Mouse (Mus musculus): ENCODE measurements around the gene Atp6ap1.

Gene Atp6ap1

DNA sequence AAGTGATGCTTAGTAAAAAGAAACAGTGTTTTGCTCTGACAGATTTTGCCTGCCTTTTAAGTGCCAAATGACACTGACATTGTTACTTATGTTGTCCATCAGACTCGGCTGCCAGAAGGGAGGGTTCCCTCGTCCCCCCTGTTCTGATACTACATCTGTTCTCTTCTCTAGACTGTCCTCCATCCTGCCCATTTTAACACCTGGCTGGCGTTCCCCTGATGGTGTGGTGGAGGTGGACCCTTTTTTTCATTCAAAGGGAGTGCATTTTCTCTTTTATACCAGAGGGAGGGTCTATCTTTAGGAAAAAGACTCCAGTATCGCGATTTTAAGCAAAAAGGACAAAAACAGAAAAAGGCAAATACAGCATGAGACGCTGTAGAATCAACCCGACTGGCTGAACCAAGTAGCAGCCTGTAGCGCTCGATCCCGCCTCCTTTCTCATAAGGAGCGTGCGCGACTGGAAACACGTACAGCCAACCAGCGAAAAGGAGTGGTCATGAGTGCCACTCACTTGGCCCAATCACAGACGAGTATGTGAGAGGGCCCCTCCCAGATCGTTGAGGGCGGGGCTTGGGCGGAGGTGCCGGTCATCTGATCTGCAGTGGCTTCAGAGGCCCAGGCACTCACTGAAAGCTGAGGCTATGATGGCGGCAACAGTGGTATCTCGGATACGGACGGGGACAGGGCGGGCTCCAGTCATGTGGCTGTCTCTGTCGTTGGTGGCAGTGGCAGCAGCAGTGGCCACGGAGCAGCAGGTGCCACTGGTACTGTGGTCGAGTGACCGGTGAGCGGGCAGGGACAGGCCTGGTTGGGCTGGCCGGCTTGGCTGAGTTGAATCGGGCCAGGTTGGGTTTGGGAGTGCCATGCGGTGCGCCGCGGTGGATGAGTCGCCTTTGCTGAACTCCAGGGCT, at the start of gene Atp6ap1:
Gene Atp6ap1 (plus strand): TSS at position 560 of the 911 bp plus-strand sequence.
- DNase-seq (ENCODE audit: low spot score) = peak; percentile 90

DNA sequence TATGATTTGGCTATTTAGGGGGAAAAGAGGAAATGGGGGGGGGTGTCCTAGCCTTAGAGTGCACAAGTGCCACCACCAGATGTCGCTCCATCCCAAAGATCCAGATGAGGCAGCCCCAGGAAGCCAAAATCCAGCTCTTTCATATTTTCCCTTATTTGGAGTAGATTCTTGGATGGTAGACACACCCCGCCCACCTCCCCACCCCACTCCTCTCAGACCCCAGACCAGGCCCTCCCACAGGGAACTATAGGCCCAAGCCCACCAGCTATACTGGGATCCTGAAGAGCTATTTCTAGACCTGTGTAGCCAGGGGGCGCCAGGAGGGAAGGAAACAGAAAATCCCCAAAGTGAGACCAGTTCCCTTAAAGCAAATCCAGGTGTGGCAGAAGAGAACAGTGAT, 48.2 kb upstream of the Atp6ap1 start:
- no peak for DNase-seq (ENCODE audit: low spot score)

DNA sequence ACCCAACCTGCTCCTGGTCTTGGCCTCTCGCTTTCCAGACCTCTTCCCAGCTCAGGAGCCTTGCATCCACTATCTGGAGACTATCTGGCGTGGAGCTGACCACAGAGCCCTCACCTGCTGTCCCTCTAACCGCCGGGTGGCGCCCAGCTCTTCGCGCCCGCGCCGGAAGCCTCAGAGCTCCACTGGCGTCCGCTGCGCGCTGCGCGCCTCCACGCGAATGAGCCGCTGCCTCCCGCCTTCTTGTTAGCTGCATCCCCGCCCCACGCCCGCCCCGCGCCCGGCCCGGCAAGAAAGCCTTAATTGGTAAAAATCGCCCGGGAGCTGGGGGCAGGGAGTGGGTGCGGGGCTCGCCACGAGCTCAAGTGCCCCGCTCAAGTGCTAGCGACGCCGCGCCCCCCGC, 47.3 kb upstream of the Atp6ap1 start, which contains the start of gene Flna:
Gene Flna (minus strand): TSS at position 206 of the 400 bp plus-strand sequence.
- DNase-seq (ENCODE audit: low spot score) = no peak

DNA sequence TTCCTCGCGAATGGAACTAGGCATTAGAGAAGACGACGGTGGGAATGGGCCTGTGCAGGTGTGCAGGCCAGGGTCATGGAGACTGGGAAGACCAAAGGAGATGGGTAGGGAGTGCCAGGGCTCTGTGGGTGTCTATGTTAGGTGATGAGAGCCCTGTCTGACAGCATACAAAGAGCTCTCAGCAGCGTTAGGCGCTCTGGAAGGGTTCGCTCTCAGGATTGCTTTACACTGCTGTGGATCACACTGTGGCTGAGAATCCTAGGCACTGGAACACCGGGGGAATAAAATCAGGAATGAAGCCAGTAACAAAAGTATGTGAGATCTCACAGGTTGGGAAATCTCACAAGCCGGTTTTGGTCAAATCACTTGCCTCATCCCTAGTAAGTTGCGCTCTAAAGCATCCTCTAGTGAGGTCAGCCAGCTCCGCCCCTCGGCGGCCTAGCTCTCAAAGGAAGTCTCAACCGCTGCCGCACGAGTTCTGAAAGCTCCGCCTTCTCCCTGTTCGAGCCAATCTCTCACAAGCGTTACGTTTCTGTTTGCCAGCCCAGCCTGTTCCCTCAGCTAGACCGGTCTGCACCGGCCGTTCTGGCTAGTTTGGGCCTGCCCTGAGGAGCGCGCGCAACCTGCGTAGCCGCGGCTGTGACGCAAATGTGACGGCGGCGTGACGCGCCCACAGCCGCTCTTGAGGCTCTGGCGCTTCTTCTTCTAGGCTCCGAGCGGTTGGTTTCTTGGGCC, 42.6 kb upstream of the Atp6ap1 start, which contains the start of gene Emd:
Gene Emd (plus strand): TSS at position 535 of the 735 bp plus-strand sequence.
- DNase-seq (ENCODE audit: low spot score) = peak; percentile 82

DNA sequence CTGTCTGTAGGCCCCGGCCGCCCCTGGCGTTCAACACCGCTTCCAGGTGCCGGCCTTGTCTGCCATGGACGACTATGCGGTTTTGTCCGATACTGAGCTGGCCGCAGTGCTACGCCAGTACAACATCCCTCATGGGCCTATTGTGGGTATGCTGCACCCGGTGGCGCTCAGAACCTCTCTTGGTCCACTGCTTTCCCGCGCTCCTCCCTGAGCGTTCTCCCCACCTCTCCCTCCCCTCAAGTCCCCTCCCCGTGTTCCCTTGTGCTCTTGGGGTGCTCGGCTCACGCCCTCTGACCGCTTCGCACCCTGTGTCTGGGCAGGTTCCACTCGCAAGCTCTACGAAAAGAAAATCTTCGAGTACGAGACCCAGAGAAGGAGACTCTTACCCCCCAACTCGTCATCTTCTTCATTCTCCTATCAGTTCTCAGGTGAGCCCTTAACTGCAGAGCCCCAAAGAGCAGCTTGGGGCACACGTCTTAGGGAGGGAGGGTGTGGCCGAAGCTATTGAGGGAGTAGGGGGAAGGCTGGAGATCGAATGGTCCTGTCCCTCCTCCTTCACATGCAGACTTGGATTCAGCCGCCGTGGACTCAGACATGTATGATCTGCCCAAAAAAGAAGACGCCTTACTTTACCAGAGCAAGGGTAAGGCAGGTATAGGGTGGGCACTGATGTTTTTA, 41.9 kb upstream of the Atp6ap1 start:
- no peak for DNase-seq (ENCODE audit: low spot score)

DNA sequence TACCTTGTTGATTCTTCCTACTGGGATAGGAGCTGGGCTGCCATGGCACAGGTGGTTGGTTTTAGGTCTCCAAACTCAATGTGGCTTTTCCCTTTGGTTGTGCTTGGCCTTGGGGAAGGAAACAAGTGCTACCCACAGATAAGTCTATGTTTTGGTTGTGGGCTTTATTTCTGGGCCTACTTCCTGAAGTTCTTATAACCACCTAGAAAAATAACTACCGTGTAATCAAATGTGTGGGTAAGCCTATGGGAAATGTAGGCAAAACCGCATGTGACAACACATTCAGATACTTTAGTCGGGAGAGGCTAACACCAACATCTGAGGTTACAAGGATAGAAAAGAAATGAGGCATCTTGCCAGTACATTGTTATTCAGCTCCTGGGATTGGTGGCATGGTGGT, 39.2 kb upstream of the Atp6ap1 start:
- DNase-seq (ENCODE audit: low spot score) = no peak

DNA sequence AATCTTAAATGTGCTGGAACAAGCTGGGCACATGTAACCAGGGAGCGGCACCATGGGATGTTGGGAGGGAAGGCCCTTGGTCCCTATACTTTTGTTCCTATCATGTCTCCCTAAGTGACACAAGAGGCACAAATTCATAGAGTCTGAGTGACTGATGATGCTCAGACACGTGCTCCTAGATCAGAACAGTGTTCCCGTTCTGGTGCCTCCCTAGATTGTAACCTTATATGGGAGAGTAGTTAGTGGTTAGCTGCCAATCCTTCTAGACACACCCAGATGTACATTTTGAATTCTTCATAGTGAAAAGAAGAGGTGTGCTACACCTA, 27.2 kb upstream of the Atp6ap1 start:
- DNase-seq (ENCODE audit: low spot score) = no peak

DNA sequence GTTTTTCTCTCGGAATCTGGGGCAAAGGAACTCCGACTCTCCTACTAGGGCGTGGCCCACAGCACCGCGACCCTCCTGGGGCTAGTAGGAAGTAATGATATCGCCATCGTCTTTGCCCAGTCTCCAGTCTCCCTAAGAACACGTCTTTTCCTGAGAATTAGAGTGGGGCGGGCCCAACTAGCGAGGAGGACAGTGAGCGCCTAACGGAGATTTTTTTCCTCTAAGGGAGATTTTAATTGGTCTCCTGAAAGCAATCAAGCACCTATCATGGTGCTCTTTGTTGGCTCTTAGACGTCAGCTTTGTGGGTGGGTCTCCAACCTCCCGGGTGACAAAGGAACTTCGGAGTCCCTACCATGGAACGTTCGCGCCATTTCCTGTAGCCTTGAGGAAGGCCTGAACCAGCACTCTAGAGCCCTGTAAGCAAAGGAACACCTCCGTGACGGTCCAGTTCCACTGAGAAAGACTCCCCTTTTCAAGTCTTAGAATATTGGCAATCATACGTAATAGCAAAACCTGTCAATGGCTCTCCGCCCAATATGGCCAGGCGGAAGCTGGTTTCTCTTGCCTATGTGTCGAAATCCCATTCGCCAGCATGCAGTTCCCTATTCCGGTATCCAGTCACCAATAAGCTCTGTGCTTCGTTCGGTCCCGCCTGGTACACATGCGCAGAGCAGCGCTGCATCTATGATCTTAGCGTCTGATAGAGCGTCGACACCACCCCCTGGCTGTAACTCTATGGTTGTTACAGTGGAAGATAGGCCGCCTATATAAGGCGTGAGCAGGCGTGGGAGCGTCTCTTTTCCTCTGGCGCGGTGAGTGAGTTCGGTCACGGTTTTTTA, 26.6 kb upstream of the Atp6ap1 start, which contains the start of gene Rpl10:
Gene Rpl10 (plus strand): TSS at position 751 of the 840 bp plus-strand sequence.
- DNase-seq (ENCODE audit: low spot score) = peak; percentile 90

DNA sequence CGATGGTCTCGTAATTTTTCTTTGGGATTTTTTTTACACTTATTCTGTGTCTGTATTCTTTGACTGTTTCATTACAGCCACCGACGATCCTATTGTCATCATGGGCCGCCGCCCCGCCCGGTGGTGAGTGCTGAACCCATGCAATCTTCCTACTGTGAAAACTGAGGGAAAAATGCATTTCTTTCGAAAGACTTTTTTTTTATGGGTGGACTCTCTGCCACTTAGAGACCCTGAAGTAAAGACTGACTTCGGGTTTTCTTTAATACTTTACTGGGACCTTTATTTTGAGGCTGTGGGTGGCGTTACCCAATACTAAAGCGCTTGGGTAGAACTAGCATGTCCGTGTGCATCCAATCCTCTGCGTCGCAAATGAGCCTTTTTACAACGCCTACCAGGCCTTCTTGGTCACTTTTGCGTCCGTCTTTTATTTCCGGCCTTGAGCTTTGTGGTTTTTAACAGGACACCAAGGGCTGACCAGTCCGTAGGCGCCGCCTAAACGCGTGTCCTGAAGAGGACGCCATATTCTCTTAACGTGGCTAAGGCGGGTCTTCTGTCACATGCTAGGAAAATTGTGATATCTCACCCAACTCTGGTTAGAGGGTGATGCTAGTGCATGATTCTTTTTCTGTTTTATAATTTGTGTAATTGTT, 25.9 kb upstream of the Atp6ap1 start:
- DNase-seq (ENCODE audit: low spot score) = no peak

DNA sequence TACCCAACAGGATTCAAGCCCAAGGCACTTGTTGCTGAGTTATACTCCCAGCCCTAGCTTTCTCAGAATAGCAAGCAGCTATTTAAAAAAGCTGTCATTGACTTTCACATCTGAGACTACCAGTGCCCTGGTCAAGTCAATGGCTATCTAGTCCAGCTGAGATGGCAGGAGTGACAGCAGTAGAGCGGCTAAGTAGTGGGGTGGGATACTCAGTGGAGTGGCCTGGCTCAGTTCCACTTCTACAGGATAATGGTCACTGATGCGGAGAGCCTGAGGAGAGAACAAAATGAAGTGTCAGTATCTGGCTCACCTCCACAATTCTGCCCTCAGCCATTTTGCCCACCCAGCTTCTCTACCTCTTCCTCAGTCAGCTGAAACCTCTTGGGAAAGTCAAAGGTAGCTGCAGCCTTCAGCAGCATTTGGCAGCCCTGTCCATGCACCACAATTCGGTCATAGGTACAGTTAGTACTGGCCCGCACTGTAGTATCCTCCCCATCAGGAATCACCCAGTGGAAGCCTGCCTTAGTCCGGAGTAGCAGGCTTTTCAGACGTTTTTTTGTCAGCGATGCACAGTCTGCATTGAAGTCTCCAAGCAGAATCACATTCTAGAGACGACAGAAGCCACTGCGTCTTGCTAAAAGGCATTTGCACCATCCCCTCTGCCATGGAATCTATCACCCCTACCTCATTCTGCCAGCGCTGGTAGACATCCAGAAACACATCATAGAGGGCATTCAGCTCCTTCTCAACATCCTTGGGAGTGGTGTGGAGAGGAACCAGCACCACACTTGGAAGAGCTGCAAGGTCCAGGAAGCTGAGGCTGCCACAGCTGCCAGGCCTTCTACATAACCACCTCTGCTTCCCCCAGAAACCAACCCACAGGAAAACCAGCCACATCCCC, 23.2 kb upstream of the Atp6ap1 start:
- no peak for DNase-seq (ENCODE audit: low spot score)

DNA sequence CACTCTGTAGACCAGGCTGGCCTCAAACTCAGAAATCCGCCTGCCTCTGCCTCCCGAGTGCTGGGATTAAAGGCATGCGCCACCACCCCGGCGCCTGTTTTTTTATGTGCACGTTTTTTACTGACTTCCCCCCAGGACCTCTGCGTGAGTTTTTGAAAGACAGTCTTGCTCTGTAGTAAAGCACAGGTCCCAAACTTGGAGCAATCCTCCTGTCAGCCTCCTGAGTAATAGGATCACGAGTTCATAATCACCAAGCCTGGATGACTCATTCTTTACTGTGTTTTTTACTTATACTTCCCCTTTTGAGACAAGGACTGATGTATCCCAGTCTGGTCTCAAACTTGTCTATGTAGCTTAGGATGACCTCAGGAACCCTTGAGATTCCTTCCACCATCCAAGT, 19.0 kb upstream of the Atp6ap1 start:
- no peak for DNase-seq (ENCODE audit: low spot score)

DNA sequence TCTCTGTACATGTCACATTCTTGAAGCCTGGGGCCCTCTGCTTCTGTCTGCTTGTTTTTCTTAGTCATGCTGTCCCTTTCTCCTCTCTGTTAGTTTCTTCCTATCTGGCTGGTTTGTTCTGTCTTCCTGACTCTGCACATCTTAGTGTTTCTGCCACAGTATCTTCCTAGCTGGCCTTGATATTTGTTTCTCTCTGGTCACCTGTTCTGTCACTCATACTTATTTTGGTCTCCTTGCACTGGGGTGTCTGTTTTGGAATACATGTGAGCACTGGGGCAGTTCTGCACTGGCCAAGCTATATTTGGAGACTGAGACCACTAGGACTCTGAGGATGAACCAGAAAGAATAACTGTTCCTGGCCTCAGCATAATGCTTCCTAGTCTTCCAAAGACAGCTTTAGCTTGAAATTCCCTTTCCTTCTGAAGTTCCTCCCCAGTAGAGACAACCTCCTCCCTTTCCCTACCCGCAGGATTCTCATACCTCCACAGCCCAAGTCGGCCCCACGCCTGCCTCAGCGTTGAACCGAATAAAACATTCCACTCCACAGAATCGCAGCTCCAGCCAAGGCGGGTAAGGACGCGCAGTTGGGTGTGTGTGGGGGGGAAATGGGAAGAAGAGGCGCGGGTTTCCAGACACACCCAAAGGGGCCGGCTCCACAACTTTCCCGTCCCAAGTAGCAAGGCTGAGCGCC, 15.7 kb upstream of the Atp6ap1 start:
- DNase-seq (ENCODE audit: low spot score) = no peak

DNA sequence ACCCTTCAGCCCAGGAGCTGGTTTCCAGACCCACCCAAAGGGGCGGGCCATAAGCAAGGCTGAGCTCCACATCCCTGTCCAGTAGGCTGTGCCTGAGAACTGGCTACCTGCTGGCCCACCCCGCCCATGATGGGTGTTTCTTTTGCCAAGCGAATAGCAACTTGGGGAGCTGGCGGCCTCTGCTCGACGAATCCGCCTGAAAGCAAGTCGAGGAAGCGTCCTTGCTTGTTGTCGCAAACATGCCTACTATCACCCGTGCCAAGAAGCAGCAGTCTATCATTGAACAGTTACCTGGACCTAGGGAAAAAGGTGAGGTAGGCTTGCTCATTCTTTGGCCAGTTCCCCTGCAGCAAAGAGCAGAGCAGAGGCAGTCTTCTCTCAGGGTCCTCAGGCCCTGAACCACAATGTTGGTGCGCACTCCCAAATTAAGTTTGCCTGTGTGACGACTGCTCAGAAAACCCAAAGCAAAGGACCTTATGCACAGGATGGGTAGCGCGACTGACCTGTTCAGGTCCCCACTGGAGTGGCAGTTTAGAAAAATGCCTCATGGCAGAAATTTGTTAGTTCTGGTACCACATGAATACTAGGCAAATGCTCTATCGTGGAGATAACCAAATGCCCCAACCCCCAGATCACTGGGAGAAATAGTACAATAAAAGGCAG, 15.0 kb upstream of the Atp6ap1 start, which contains the start of the genes Taz and Dnase1l1:
Gene Taz (plus strand): TSS at position 181 of the 663 bp plus-strand sequence.
Gene Dnase1l1 (minus strand): TSS at position 606 of the 663 bp plus-strand sequence.
- peak; percentile 80 for DNase-seq (ENCODE audit: low spot score)

DNA sequence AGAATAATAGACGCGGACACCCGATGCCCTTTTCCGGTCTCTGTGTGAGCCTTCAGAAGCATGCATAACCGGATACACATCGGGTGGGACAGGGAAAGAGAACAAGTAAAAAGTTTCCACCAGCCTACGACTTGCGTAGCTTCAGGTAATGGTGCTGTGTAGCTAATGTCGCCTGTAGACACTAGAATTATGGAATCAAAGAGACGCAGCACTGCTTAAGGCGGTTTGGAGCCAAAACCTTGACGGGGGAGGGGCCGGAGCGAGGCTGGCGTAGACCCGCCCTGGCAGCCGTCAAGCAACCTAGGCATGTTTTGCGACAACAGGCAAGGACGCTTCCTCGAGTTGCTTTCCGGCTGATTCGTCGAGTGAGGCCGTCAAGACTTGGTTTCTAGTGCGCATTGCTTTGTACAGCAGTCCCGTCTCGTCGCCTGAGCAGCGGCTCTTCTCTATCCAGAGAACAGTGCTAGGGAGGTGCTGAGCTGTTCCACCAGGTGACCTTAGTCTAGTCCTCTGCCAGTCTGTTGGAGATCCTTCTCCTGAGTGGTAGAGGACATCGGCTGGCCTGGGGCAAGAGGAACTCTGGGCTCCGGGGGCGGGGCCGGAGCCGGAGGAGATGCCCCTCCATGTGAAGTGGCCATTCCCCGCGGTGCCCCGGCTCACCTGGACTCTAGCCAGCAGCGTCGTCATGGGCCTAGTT, 14.4 kb upstream of the Atp6ap1 start:
- peak; percentile 77 for DNase-seq (ENCODE audit: low spot score)

DNA sequence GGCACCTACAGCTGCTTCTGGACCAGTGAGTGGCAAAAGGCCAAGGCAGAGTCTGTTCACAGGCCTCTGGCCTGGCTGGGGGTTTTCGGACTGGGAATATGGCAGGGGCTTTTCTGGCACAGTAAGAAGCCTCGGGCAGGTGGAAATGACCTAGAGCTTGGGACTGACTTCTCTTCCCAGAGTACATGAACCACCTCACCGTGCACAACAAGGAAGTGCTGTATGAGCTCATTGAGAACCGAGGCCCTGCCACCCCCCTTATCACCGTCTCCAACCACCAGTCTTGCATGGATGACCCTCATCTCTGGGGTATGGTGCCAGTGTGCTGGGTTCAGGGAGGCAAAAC, 13.8 kb upstream of the Atp6ap1 start:
- no peak for DNase-seq (ENCODE audit: low spot score)

DNA sequence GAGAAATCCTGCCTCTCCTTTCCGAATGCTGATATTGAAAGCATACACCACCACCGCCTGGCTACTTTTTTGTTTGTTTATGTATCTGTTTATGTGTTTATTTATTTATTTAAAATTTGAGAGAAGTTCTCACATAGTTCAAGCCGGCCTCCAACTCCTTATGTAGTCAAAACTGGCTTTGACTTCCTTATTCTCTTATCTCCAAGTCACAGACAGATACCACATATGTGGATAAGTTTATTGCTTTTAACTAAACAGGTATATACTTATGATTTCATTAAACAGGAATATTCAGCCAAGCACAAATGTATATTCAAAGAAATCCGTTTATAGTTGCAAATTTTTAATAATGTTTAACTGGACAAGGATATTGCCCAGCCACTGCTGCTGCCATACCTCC, 3.5 kb upstream of the Atp6ap1 start:
- no peak for DNase-seq (ENCODE audit: low spot score)

DNA sequence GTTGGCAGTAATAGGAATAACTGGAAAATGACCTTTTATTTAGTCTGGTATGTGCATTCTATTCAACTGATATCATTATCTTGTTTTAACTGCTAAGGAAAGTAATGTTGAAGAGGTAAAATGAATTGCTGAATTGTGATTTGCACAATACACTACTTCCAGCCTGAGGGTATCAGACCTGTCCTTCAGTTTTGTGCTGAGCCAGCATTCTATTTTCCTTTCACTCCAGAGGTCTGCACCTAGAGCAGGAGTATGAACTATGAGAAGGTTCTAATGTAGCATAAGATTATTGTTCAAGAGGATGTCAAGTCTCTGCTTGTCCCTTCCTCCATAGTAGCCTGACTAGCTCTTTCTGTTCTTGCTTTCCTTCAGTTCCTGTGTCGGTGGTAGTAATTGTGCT, 1.5 kb downstream of the Atp6ap1 start:
- DNase-seq (ENCODE audit: low spot score) = no peak

DNA sequence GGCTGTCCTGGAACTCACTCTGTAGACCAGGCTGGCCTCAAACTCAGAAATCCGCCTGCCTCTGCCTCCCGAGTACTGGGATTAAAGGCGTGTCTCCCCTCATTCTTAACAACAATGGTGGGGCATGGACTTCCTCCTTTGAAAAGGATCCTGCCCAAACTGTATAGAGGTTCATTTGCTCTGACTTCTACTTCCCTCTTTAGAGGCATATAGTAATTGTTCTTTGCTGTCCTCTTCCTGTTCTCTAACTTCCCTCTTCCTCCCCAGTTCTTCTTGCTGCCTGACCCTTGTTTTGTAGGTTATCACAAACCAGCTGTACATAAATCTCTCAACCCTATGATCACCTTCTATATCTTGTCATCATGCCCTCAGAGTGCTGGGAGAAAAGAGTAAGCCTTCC, 2.8 kb downstream of the Atp6ap1 start:
- no peak for DNase-seq (ENCODE audit: low spot score)

All from c-Kit-positive CD71-positive TER-119-positive erythroid progenitor cells, embryonic 14.5 days (primary cell).